Mouse (Mus musculus) heart, embryonic 11.5 days (tissue): ENCODE data around the gene Snx8. TPM values are rescaled to one million over a fixed set of nuclear protein-coding genes. Genes with fewer than 3 reads are reported as not detected.

ENCODE experiments used
- ATAC-seq: fragments of 200-750 bp; cut with Nextera tagmentation; replicated peaks from 2 replicates; pipeline ENCODE4 v1.8.0; 2017; ENCODE audit warnings: moderate library complexity; ENCODE audit not compliant: insufficient number of reproducible peaks, low FRiP score, low TSS enrichment
- H3K27ac ChIP-seq: fragments of 300-500 bp; sonication (generic); 2 replicates; pipeline ENCODE4 v1.5.1; 2014; ENCODE audit warnings: mild to moderate bottlenecking, low read depth, low read length
- H3K27me3 ChIP-seq: fragments of 300-500 bp; sonication (generic); 2 replicates; pipeline ENCODE4 v1.6.1; 2014; ENCODE audit warnings: mild to moderate bottlenecking, low read length, mixed read lengths; ENCODE audit not compliant: control insufficient read depth, insufficient read depth
- H3K36me3 ChIP-seq: fragments of 300-500 bp; sonication (generic); 2 replicates; pipeline ENCODE4 v1.6.1; 2014; ENCODE audit warnings: mild to moderate bottlenecking, low read length, moderate library complexity, mixed read lengths; ENCODE audit not compliant: control insufficient read depth, insufficient read depth
- H3K4me1 ChIP-seq: fragments of 300-500 bp; sonication (generic); 2 replicates; pipeline ENCODE4 v1.6.1; 2014; ENCODE audit warnings: low read length; ENCODE audit not compliant: control insufficient read depth, insufficient read depth
- H3K4me2 ChIP-seq: fragments of 300-500 bp; sonication (generic); 2 replicates; pipeline ENCODE4 v1.6.1; 2014; ENCODE audit warnings: mild to moderate bottlenecking, moderate library complexity
- H3K4me3 ChIP-seq: fragments of 300-500 bp; sonication (generic); 2 replicates; pipeline ENCODE4 v1.5.1; 2014; ENCODE audit warnings: low read depth, low read length
- H3K9ac ChIP-seq: fragments of 300-500 bp; sonication (generic); 2 replicates; pipeline ENCODE4 v1.6.1; 2014; ENCODE audit warnings: mild to moderate bottlenecking, low read depth, low read length, moderate library complexity
- H3K9me3 ChIP-seq: fragments of 300-500 bp; sonication (generic); replicated peaks from 2 replicates; pipeline ENCODE4 v1.6.1; 2016; ENCODE audit warnings: low read length; ENCODE audit not compliant: control insufficient read depth
- WGBS: fragments of 180-500 bp; shearing (Covaris S2); extraction: QIAGEN DNeasy Blood & Tissue Kit; methylation state at CpG from one replicate; pipeline ENCODE4 v1.1.7; 2014; ENCODE audit not compliant: insufficient replicate concordance; 5-methylcytosine and 5-hydroxymethylcytosine counted together
- polyA plus RNA-seq: library from polyadenylated mRNA; unstranded; fragments of >200 nt; fragmentation: Nextera tagmentation; extraction: Ambion mirVana; gene quantifications from 2 replicates; pipeline ENCODE4 v1.2.1, GENCODE M21; 2014

Snx8 gene
- polyA plus RNA-seq, 1 experiment from 2014 or later, result 8.8 TPM

- WGBS, result 25% methylated on average over 8 of the region's 8 CpGs
- ATAC-seq, result no peak
- no peak overlapping the region for H3K4me2 ChIP-seq
Measured at GRCm38 (mm10) chr5:140411339-140411738, 22.3 kb upstream of the Snx8 start.

DNA sequence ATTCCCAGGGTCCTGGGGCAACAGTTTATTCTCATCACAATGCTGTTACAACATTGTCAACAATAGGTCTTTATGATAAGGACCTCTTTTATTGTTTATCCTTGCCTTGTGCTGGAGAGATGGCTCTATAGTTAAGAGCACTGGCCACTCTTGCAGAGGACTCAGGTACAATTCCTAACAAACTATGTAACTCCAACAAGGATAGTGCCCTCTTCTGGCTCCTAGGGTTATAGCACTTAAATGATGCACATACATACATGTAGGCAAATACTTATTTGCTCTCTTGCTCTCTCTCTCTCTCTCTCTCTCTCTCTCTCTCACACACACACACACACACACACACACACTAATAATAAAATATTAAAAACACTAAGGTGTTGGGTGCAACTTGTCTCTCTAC is 19.7 kb upstream of the Snx8 start:
- Histone ChIP-seq H3K27me3 (no peaks in the 10 kb centered on the region), H3K9ac (no peak overlapping the region), H3K4me3 (no peak overlapping the region), H3K36me3 (no peaks in the 10 kb centered on the region), H3K9me3 (no peaks in the 10 kb centered on the region), H3K4me1 (no peaks in the 10 kb centered on the region), H3K4me2 (no peak overlapping the region), H3K27ac (no peak overlapping the region)
- no peak for ATAC-seq

More at GRCm38 (mm10) chr5:140411339-140411738, 22.3 kb upstream of the Snx8 start:
- no peaks in the 10 kb centered on the region for H3K36me3 ChIP-seq
- H3K4me3 ChIP-seq, result no peak overlapping the region
- H3K27ac ChIP-seq, result no peak overlapping the region
- H3K4me1 ChIP-seq, result no peaks in the 10 kb centered on the region
- no peak overlapping the region for H3K9ac ChIP-seq
- no peaks in the 10 kb centered on the region for H3K27me3 ChIP-seq
- no peaks in the 10 kb centered on the region for H3K9me3 ChIP-seq

- no peak for ATAC-seq
- WGBS, result 67% methylated on average over 6 of the region's 6 CpGs
- Histone ChIP-seq H3K4me2 (no peak overlapping the region), H3K4me1 (no peaks in the 10 kb centered on the region), H3K36me3 (no peaks in the 10 kb centered on the region), H3K27ac (no peak overlapping the region), H3K27me3 (no peaks in the 10 kb centered on the region), H3K9me3 (no peaks in the 10 kb centered on the region), H3K4me3 (no peak overlapping the region), H3K9ac (no peak overlapping the region)
Measured at GRCm38 (mm10) chr5:140406666-140407065, 17.6 kb upstream of the Snx8 start.

DNA sequence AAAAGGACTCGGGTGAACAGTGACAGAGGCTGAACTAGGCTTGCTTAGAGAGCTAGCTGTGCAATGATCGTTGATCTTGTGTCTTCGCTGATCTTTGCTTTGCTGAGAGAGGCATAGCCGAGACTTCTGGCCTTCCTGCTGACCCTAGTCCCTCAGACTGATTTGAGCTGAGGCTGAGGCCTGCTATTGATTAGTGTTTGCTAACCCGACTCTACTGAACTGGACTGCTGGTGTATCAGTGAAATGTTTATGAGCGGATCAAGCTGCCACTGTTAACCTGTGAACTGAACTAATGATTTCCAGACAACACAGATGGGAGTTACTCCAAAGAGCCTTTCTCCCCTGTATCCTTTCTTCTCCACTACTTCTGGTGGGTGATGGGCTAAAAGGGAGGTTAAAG is 16.1 kb upstream of the Snx8 start:
- 83% methylated on average over 6 of the region's 6 CpGs for WGBS
- H3K9me3 ChIP-seq, result no peaks in the 10 kb centered on the region
- ATAC-seq, result no peak

DNA sequence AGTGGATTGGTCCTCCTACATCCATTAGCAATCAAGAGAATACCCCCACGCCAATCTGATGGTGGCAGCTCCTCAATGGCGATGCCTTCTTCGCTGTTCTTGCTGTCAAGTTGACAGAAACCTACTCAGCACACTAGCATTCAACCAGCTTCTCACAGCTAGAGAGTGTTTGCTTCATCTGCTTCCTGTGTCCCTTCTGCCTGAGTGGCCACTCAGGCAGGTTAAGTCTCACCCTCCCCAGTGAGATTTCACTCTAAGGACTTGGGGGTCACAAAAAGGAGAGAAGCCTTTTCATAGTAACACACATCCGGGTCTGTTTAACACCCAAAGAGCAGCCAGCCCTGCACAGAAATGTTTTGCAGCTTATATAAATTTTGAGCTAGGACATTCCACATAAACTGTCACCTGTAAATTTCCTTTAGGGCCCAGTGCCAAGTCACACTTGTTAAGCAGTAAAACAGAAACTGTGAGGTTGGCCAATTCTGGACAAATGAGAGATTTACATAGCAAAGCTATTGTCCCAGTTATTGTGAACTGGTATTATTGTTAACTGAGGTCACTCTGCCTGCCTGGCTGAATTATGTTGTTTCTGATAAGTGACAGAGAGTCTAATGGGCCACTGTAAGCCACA is 13.7 kb upstream of the Snx8 start:
- no peaks in the 10 kb centered on the region for H3K9me3 ChIP-seq
- H3K9ac ChIP-seq, result no peak overlapping the region
- ATAC-seq, result no peak
- H3K4me1 ChIP-seq, result no peaks in the 10 kb centered on the region
- WGBS, result 77% methylated on average over 4 of the region's 4 CpGs
- no peak overlapping the region for H3K4me2 ChIP-seq
- no peaks in the 10 kb centered on the region for H3K27me3 ChIP-seq
- no peak overlapping the region for H3K4me3 ChIP-seq
- H3K36me3 ChIP-seq, result no peaks in the 10 kb centered on the region
- H3K27ac ChIP-seq, result no peak overlapping the region

More for the DNA sequence above, 16.1 kb upstream of the Snx8 start:
- H3K4me2 ChIP-seq, result no peak overlapping the region
- no peaks in the 10 kb centered on the region for H3K27me3 ChIP-seq
- H3K36me3 ChIP-seq, result no peaks in the 10 kb centered on the region
- no peak overlapping the region for H3K4me3 ChIP-seq
- H3K4me1 ChIP-seq, result no peaks in the 10 kb centered on the region
- H3K9ac ChIP-seq, result no peak overlapping the region
- H3K27ac ChIP-seq, result no peak overlapping the region

GRCm38 (mm10) chr5:140396166-140396940 is 7.3 kb upstream of the Snx8 start:
- no peaks in the 10 kb centered on the region for H3K9me3 ChIP-seq
- H3K4me3 ChIP-seq, result no peak overlapping the region
- H3K27me3 ChIP-seq, result no peaks in the 10 kb centered on the region
- no peak overlapping the region for H3K27ac ChIP-seq
- no peak overlapping the region for H3K4me2 ChIP-seq
- H3K4me1 ChIP-seq, result no peaks in the 10 kb centered on the region
- no peak for ATAC-seq
- WGBS, result 51% methylated on average over 8 of the region's 8 CpGs
- H3K9ac ChIP-seq, result no peak overlapping the region
- H3K36me3 ChIP-seq, result no peaks in the 10 kb centered on the region

DNA sequence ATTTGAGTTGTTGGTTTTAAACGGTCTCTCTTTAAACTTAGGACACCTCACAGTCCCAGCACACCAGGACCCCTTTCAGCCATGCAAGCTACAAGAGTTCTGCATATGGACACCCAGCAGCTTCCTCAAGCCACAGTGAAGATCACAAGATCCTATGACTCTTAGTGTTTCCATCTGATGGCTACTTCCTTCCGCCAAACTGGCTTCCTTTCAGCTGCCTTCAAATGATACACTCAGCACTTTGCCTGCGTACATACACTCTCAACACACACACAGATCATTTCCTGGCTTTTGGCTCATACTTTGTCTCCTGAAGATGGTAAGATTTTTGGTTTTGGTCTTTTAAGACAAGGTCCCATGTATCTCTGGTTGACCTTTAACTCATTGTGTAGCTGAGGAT is 3.6 kb upstream of the Snx8 start:
- peaks cover 9% of the 10 kb centered on the region for H3K4me1 ChIP-seq
- no peak overlapping the region for H3K9ac ChIP-seq
- no peaks in the 10 kb centered on the region for H3K27me3 ChIP-seq
- H3K36me3 ChIP-seq, result no peaks in the 10 kb centered on the region
- H3K9me3 ChIP-seq, result no peaks in the 10 kb centered on the region
- ATAC-seq, result no peak
- H3K4me2 ChIP-seq, result no peak overlapping the region
- H3K27ac ChIP-seq, result no peak overlapping the region
- no peak overlapping the region for H3K4me3 ChIP-seq
- WGBS, result 78% methylated on average over 3 of the region's 3 CpGs

DNA sequence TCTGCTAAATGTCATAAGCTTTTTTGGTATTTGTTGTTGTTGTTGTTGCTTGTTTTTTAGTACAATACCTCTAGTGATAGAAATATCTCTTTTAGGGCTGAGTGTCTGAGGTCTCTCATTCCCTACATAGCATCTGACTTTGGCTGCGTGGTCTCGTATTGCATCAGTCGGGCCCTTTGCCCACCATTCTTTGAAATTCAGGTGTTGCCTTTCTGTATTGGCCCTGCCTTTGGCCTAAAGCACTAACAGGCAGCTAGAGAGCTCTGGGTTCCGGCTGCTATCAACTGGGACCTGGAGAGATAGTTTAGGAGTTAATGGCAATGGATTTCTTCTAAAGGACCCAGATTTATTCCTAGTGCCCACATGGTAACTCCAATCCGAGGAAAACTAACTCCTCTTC is 2.9 kb upstream of the Snx8 start:
- H3K27me3 ChIP-seq, result no peaks in the 10 kb centered on the region
- H3K27ac ChIP-seq, result no peak overlapping the region
- H3K9me3 ChIP-seq, result no peaks in the 10 kb centered on the region
- no peak for ATAC-seq
- 79% methylated on average over 5 of the region's 5 CpGs for WGBS
- H3K4me1 ChIP-seq, result peaks cover 13% of the 10 kb centered on the region
- no peak overlapping the region for H3K4me3 ChIP-seq
- no peak overlapping the region for H3K9ac ChIP-seq
- no peak overlapping the region for H3K4me2 ChIP-seq
- no peaks in the 10 kb centered on the region for H3K36me3 ChIP-seq

DNA sequence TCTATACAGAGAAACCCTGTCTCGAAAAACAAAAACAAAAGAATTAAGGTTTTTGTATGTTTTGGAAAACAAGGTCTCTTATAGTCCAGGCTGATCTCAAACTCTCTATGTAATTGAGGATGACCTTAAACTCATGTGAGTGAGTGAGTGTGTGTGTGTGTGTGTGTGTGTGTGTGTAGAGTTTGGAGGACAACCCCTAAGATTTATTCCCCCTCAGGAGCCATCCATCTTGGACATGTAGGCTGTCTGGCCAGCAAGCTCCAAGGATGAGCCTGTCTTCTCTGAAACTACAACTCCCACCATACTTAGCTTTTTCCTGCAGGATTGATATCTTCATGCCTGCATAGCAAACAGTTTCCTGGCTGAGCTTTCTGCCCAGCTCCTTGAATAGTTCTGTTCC is 2.4 kb upstream of the Snx8 start:
- Histone ChIP-seq H3K36me3 (no peaks in the 10 kb centered on the region), H3K9me3 (no peaks in the 10 kb centered on the region), H3K4me2 (no peak overlapping the region), H3K27me3 (no peaks in the 10 kb centered on the region), H3K9ac (no peak overlapping the region), H3K4me3 (no peak overlapping the region), H3K4me1 (peaks cover 13% of the 10 kb centered on the region), H3K27ac (no peak overlapping the region)
- ATAC-seq, result no peak
- 69% methylated on average over 1 of the region's 1 CpGs for WGBS
